Mouse (Mus musculus) brain, embryonic 14.5 days (tissue): ENCODE measurements around the gene Cmtr1.

Experiments
- CTCF ChIP-seq: fragments of 200-500 bp; IDR thresholded peaks from 2 replicates; pipeline ENCODE4 v1.5.1; 2012; ENCODE audit warnings: inconsistent platforms, mild to moderate bottlenecking, moderate library complexity, borderline replicate concordance; ENCODE audit not compliant: insufficient read depth, insufficient read length; ENCODE audit errors: extremely low read depth
- POLR2A ChIP-seq: fragments of 200-500 bp; IDR thresholded peaks from 2 replicates; pipeline ENCODE4 v1.6.1; 2012; ENCODE audit warnings: mild to moderate bottlenecking, inconsistent platforms, borderline replicate concordance; ENCODE audit not compliant: poor library complexity, insufficient read depth, insufficient read length, severe bottlenecking; ENCODE audit errors: extremely low read depth

- TF ChIP-seq CTCF (no peak), POLR2A (no peak)
Observed at GRCm38 (mm10) chr17:29711745-29712431, 51.5 kb downstream of the Cmtr1 start.
